Mouse (Mus musculus) brain, embryonic 14.5 days (tissue): ENCODE data around the gene C330021F23Rik.

Source experiments
- CTCF ChIP-seq: fragments of 200-500 bp; IDR thresholded peaks from 2 replicates; pipeline ENCODE4 v1.5.1; 2012; ENCODE audit warnings: inconsistent platforms, mild to moderate bottlenecking, moderate library complexity, borderline replicate concordance; ENCODE audit not compliant: insufficient read depth, insufficient read length; ENCODE audit errors: extremely low read depth
- POLR2A ChIP-seq: fragments of 200-500 bp; IDR thresholded peaks from 2 replicates; pipeline ENCODE4 v1.6.1; 2012; ENCODE audit warnings: mild to moderate bottlenecking, inconsistent platforms, borderline replicate concordance; ENCODE audit not compliant: poor library complexity, insufficient read depth, insufficient read length, severe bottlenecking; ENCODE audit errors: extremely low read depth

GRCm38 (mm10) chr8:3606593-3606992, 38.8 kb downstream of the C330021F23Rik start:
- no peak for TF ChIP-seq POLR2A
- TF ChIP-seq CTCF, result no peak
